ENCODE assay signal across 9 mouse cellular contexts in genomic region chr11:82819350-82819749, GRCm38 (mm10). TPM values are rescaled to one million over a fixed set of nuclear protein-coding genes. Genes with fewer than 3 reads are reported as not detected.
A peak's percentile ranks its signal among the peaks of the same experiment; 100 is the strongest.
DNase-seq lines count a peak whose midpoint lies in the region; ATAC-seq and TF ChIP-seq lines count a peak whose summit lies in the region.
"Had no signal": no experiment of that assay in that cellular context is flagged by ENCODE, and none has a peak within 500 bp of the region (broad histone marks: within the 10 kb centered on the region; RNA-seq: fewer than 3 reads in every experiment).

No protein-coding gene starts in this region.

- no peak for ATAC-seq in intestine, embryonic 14.5 days (replicated peaks; ENCODE audit: low FRiP score, low TSS enrichment, low read depth)
- no peak for ATAC-seq in intestine, embryonic 16.5 days
- ATAC-seq in liver, embryonic 13.5 days (ENCODE audit: low read depth), result peak; percentile 64

- no peak overlapping the region for H3K4me2 ChIP-seq in intestine, embryonic 14.5 days (ENCODE audit: low read length)
- H3K4me2 ChIP-seq in intestine, embryonic 16.5 days (ENCODE audit: low read depth, low read length), result no peak overlapping the region
- H3K4me2 ChIP-seq in liver, embryonic 13.5 days, result no peak overlapping the region

- no peaks in the 10 kb centered on the region; the same call in 1 of the 2 replicates for H3K36me3 ChIP-seq in intestine, embryonic 14.5 days (ENCODE audit: control insufficient read depth, insufficient read depth, low read length)
- no peaks in the 10 kb centered on the region for H3K36me3 ChIP-seq in intestine, embryonic 16.5 days (ENCODE audit: control insufficient read depth, insufficient read depth, low read length)
- H3K36me3 ChIP-seq in ES-E14 (ENCODE audit: control insufficient read depth, insufficient read depth, low read length, poor library complexity, severe bottlenecking), result no peaks in the 10 kb centered on the region
- peaks cover 34% of the 10 kb centered on the region for H3K36me3 ChIP-seq in liver, embryonic 13.5 days
- peaks cover 6% of the 10 kb centered on the region for H3K36me3 ChIP-seq in small intestine, adult 2 months (ENCODE audit: control insufficient read depth, insufficient read depth, low read length)

- H3K27ac ChIP-seq in intestine, embryonic 14.5 days (ENCODE audit: low read depth), result no peak overlapping the region
- no peak overlapping the region for H3K27ac ChIP-seq in intestine, embryonic 16.5 days (ENCODE audit: low read length)
- no peak overlapping the region for H3K27ac ChIP-seq in ES-E14 (ENCODE audit: insufficient read depth, low read depth, low read length, poor library complexity, severe bottlenecking)
- no peak overlapping the region for H3K27ac ChIP-seq in liver, embryonic 13.5 days
- no peak overlapping the region for H3K27ac ChIP-seq in small intestine, adult 2 months (ENCODE audit: insufficient read depth, low read depth, low read length)
- H3K27ac ChIP-seq in cerebellum, adult 2 months (ENCODE audit: insufficient read depth, low read length), result no peak overlapping the region

- in situ Hi-C loops in ES-E14 (cut with MboI; ENCODE audit: low sequenced_read_pairs in 2 of 2, unreplicated experiment in 2 of 2), result no loop called here

- WGBS in intestine, embryonic 14.5 days, result 49% methylated on average over 4 of the region's 4 CpGs
- 59% methylated on average over 4 of the region's 4 CpGs for WGBS in intestine, embryonic 16.5 days
- 29% methylated on average over 4 of the region's 4 CpGs for WGBS in liver, embryonic 13.5 days (ENCODE audit: insufficient replicate concordance)
- WGBS in small intestine, adult 2 months, result 61% methylated on average over 4 of the region's 4 CpGs
- WGBS in cerebellum, adult 2 months, result 51% methylated on average over 4 of the region's 4 CpGs

- DNase-seq in intestine, embryonic 14.5 days (ENCODE audit: low spot score), result peak; percentile 68
- peak; percentile 83 for DNase-seq in ES-E14 (ENCODE audit: low read depth, low spot score)
- DNase-seq in c-Kit-positive CD71-negative TER-119-negative erythroid progenitor cells, embryonic 14.5 days (ENCODE audit: low read depth), result peak; percentile 85
- peak; percentile 49 to 71 for DNase-seq in heart, postnatal 36 days
- DNase-seq in liver, embryonic 13.5 days, result peak; percentile 74
- DNase-seq in cerebellum, adult 2 months, result no peak

- H3K9ac ChIP-seq in intestine, embryonic 14.5 days (ENCODE audit: low read length), result no peak overlapping the region
- H3K9ac ChIP-seq in intestine, embryonic 16.5 days (ENCODE audit: low read depth, low read length), result no peak overlapping the region
- no peak overlapping the region for H3K9ac ChIP-seq in ES-E14 (ENCODE audit: insufficient read depth, low read depth, low read length, poor library complexity, severe bottlenecking)
- no peak overlapping the region for H3K9ac ChIP-seq in liver, embryonic 13.5 days

- H3K9me3 ChIP-seq in intestine, embryonic 14.5 days (ENCODE audit: control insufficient read depth, low read length), result no peaks in the 10 kb centered on the region
- no peaks in the 10 kb centered on the region for H3K9me3 ChIP-seq in intestine, embryonic 16.5 days (ENCODE audit: control insufficient read depth, low read length)
- H3K9me3 ChIP-seq in ES-E14 (ENCODE audit: control insufficient read depth, insufficient read depth, low read depth, low read length), result no peaks in the 10 kb centered on the region
- H3K9me3 ChIP-seq in liver, embryonic 13.5 days (replicated peaks), result no peaks in the 10 kb centered on the region

- no peak for TF ChIP-seq POLR2A in small intestine, adult 2 months (IDR thresholded peaks at IDR 0.05; ENCODE audit: low read depth, low read length)
- TF ChIP-seq POLR2A in cerebellum, adult 2 months (IDR thresholded peaks at IDR 0.05; ENCODE audit: borderline replicate concordance, insufficient read depth, low read length), result no peak

- no peaks in the 10 kb centered on the region for H3K27me3 ChIP-seq in intestine, embryonic 14.5 days (replicated peaks; ENCODE audit: control insufficient read depth, insufficient read depth, low read length)
- no peaks in the 10 kb centered on the region for H3K27me3 ChIP-seq in intestine, embryonic 16.5 days (replicated peaks; ENCODE audit: control insufficient read depth, insufficient read depth, low read length)
- H3K27me3 ChIP-seq in liver, embryonic 13.5 days, result no peaks in the 10 kb centered on the region
- H3K27me3 ChIP-seq in small intestine, adult 2 months (ENCODE audit: control insufficient read depth, insufficient read depth, low read length), result no peaks in the 10 kb centered on the region
- no peaks in the 10 kb centered on the region for H3K27me3 ChIP-seq in cerebellum, adult 2 months (ENCODE audit: control insufficient read depth, insufficient read depth, low read length)

- intact Hi-C loops in heart, postnatal 36 days (cut with DNase I), result loop anchor here (2.0 kb wide), 1 partner anchor 71 kb away; the partner anchor contains the start of gene Rad51d

- H3K4me1 ChIP-seq in intestine, embryonic 14.5 days (replicated peaks; ENCODE audit: control insufficient read depth, insufficient read depth, low read length), result peaks cover 4% of the 10 kb centered on the region
- H3K4me1 ChIP-seq in intestine, embryonic 16.5 days (ENCODE audit: control insufficient read depth, insufficient read depth, low read length), result no peaks in the 10 kb centered on the region
- peaks cover 0 to 4% of the 10 kb centered on the region in 2 experiments; a peak in 3 of 4 replicates for H3K4me1 ChIP-seq in ES-E14 (ENCODE audit: control insufficient read depth in 2 of 2, insufficient read depth in 2 of 2, low read length in 2 of 2, poor library complexity in 1 of 2)
- H3K4me1 ChIP-seq in liver, embryonic 13.5 days (replicated peaks), result peaks cover 39% of the 10 kb centered on the region
- H3K4me1 ChIP-seq in small intestine, adult 2 months (ENCODE audit: control insufficient read depth, insufficient read depth, insufficient read length, low read length), result no peaks in the 10 kb centered on the region
- H3K4me1 ChIP-seq in cerebellum, adult 2 months (ENCODE audit: control insufficient read depth, insufficient read depth, low read length), result no peaks in the 10 kb centered on the region

- no peak overlapping the region for H3K4me3 ChIP-seq in intestine, embryonic 14.5 days (ENCODE audit: low read depth, low read length)
- no peak overlapping the region for H3K4me3 ChIP-seq in intestine, embryonic 16.5 days (ENCODE audit: low read length)
- no peak overlapping the region for H3K4me3 ChIP-seq in ES-E14 (ENCODE audit: insufficient read depth in 1 of 2, low read depth in 1 of 2, low read length in 2 of 2, poor library complexity in 1 of 2, severe bottlenecking in 1 of 2)
- H3K4me3 ChIP-seq in liver, embryonic 13.5 days (replicated peaks), result no peak overlapping the region
- H3K4me3 ChIP-seq in small intestine, adult 2 months (ENCODE audit: low read depth, low read length), result no peak overlapping the region
- H3K4me3 ChIP-seq in cerebellum, adult 2 months (replicated peaks; ENCODE audit: insufficient read depth, low read depth, low read length), result no peak overlapping the region
- H3K4me3 ChIP-seq: myocyte had no signal

- TF ChIP-seq CTCF in small intestine, adult 2 months (IDR thresholded peaks at IDR 0.05; ENCODE audit: extremely low read depth, insufficient read length, insufficient replicate concordance, low read depth, low read length), result peak; percentile 59; the same call in 1 of the 2 replicates
- no peak for TF ChIP-seq CTCF in cerebellum, adult 2 months (IDR thresholded peaks at IDR 0.05; ENCODE audit: borderline replicate concordance, insufficient read depth, low read depth, low read length)

TF ChIP-seq in ES-E14, 5 proteins besides CTCF, POLR2A, EP300 and RAD21 (continues in another document):
- TF ChIP-seq HCFC1 (IDR thresholded peaks at IDR 0.05; ENCODE audit: borderline replicate concordance, insufficient read depth, low read length) (no peak), ZNF384 (IDR thresholded peaks at IDR 0.05; ENCODE audit: low read depth, low read length) (no peak), MAFK (IDR thresholded peaks at IDR 0.05; ENCODE audit: insufficient read depth, low read depth, low read length) (no peak), ZC3H11A (IDR thresholded peaks at IDR 0.05; ENCODE audit: borderline replicate concordance, low read depth, low read length) (peak; percentile 73)

RNA-seq across cellular contexts. Expression of gene Lig3, which starts 38.4 kb away (rescaled TPM):
- polyA plus RNA-seq in intestine, embryonic 14.5 days (2014; fragmentation: Nextera tagmentation; extraction: Ambion mirVana), result 37.4 and 37.6 TPM in 2 replicates
- 17.3 and 18.0 TPM in 2 replicates for polyA plus RNA-seq in intestine, embryonic 16.5 days (2015; fragmentation: Nextera tagmentation; extraction: Ambion mirVana)
- 66.5 and 79.1 TPM in 2 replicates for total RNA-seq in ES-E14 (2012; rRNA removed)
- total RNA-seq in heart, postnatal 36 days (2021), result 10 to 100 TPM; 18.1 to 18.9 TPM
- polyA plus RNA-seq in liver, embryonic 13.5 days (2015; fragmentation: Nextera tagmentation; extraction: Ambion mirVana), result 10.2 and 12.0 TPM in 2 replicates
- polyA plus RNA-seq in small intestine, adult 2 months (2012; rRNA removed), result 4.3 and 6.3 TPM in 2 replicates
- polyA plus RNA-seq in cerebellum, adult 2 months (2012; rRNA removed), result 27.6 and 32.3 TPM in 2 replicates

RNA-seq across cellular contexts. Expression of gene Rffl, which starts 51.7 kb away (rescaled TPM):
- polyA plus RNA-seq in intestine, embryonic 14.5 days (2014; fragmentation: Nextera tagmentation; extraction: Ambion mirVana), result 12.1 and 13.5 TPM in 2 replicates
- polyA plus RNA-seq in intestine, embryonic 16.5 days (2015; fragmentation: Nextera tagmentation; extraction: Ambion mirVana), result 13.1 and 13.6 TPM in 2 replicates
- 6.5 and 9.0 TPM in 2 replicates for total RNA-seq in ES-E14 (2012; rRNA removed)
- 1 to 10 TPM; 5.6 to 6.6 TPM for total RNA-seq in heart, postnatal 36 days (2021)
- polyA plus RNA-seq in liver, embryonic 13.5 days (2015; fragmentation: Nextera tagmentation; extraction: Ambion mirVana), result 20.2 and 25.3 TPM in 2 replicates
- 7.0 and 8.9 TPM in 2 replicates for polyA plus RNA-seq in small intestine, adult 2 months (2012; rRNA removed)
- 16.8 and 18.6 TPM in 2 replicates for polyA plus RNA-seq in cerebellum, adult 2 months (2012; rRNA removed)

RNA-seq across cellular contexts. Expression of gene Zfp830, which starts 55.2 kb away (rescaled TPM):
- 31.4 and 36.7 TPM in 2 replicates for polyA plus RNA-seq in intestine, embryonic 14.5 days (2014; fragmentation: Nextera tagmentation; extraction: Ambion mirVana)
- polyA plus RNA-seq in intestine, embryonic 16.5 days (2015; fragmentation: Nextera tagmentation; extraction: Ambion mirVana), result 32.0 and 35.6 TPM in 2 replicates
- 24.6 and 34.8 TPM in 2 replicates for total RNA-seq in ES-E14 (2012; rRNA removed)
- total RNA-seq in heart, postnatal 36 days (2021), result 10 to 100 TPM; 15.0 to 15.9 TPM
- polyA plus RNA-seq in liver, embryonic 13.5 days (2015; fragmentation: Nextera tagmentation; extraction: Ambion mirVana), result 19.5 and 23.3 TPM in 2 replicates
- polyA plus RNA-seq in small intestine, adult 2 months (2012; rRNA removed), result 1.6 and 2.8 TPM in 2 replicates
- polyA plus RNA-seq in cerebellum, adult 2 months (2012; rRNA removed), result 14.0 and 14.4 TPM in 2 replicates

RNA-seq across cellular contexts. Expression of gene Cct6b, which starts 55.2 kb away (rescaled TPM):
- 0.19 and 0.28 TPM in 2 replicates for polyA plus RNA-seq in intestine, embryonic 14.5 days (2014; fragmentation: Nextera tagmentation; extraction: Ambion mirVana)
- polyA plus RNA-seq in intestine, embryonic 16.5 days (2015; fragmentation: Nextera tagmentation; extraction: Ambion mirVana), result 0.34 and 0.49 TPM in 2 replicates
- total RNA-seq in ES-E14 (2012; rRNA removed), result 0.63 and 0.98 TPM in 2 replicates
- total RNA-seq in heart, postnatal 36 days (2021), result under 1 TPM; 0.14 to 0.22 TPM
- polyA plus RNA-seq in liver, embryonic 13.5 days (2015; fragmentation: Nextera tagmentation; extraction: Ambion mirVana), result 0.16 and 0.31 TPM in 2 replicates
- polyA plus RNA-seq in small intestine, adult 2 months (2012; rRNA removed), result not detected in 2 replicates
- polyA plus RNA-seq in cerebellum, adult 2 months (2012; rRNA removed), result 0.19 and 0.23 TPM in 2 replicates

Comparison
In these comparisons a context has a peak if more than half of its experiments do, and no peak if none do; other contexts are left out.
1. DNase-seq: peak in intestine, embryonic 14.5 days (single experiment), ES-E14 (single experiment), c-Kit-positive CD71-negative TER-119-negative erythroid progenitor cells, embryonic 14.5 days (single experiment), heart, postnatal 36 days (2 of 2) and liver, embryonic 13.5 days (single experiment); none in cerebellum, adult 2 months (0 of 2).